Mouse (Mus musculus): Measurements from ENCODE around the gene Pm20d2. TPM values are rescaled to one million over a fixed set of nuclear protein-coding genes. Genes with fewer than 3 reads are reported as not detected.
A peak's percentile ranks its signal among the peaks of the same experiment; 100 is the strongest.

The Pm20d2 gene
- polyA plus RNA-seq, 1 experiment from 2014 or later = 2.0 TPM

GRCm38 (mm10) chr4:33204682-33205081 is 15.1 kb upstream of the Pm20d2 start:
- ATAC-seq (no peak), DNase-seq (ENCODE audit: low spot score) (peak; percentile 70)

GRCm38 (mm10) chr4:33198117-33198516 is 8.6 kb upstream of the Pm20d2 start:
- Histone ChIP-seq H3K4me3 (ENCODE audit: low read depth, low read length) (no peak overlapping the region), H3K27me3 (replicated peaks; ENCODE audit: control insufficient read depth, insufficient read depth, low read length) (no peaks in the 10 kb centered on the region), H3K9ac (ENCODE audit: low read length) (no peak overlapping the region), H3K36me3 (ENCODE audit: control insufficient read depth, insufficient read depth, low read length) (no peaks in the 10 kb centered on the region), H3K4me1 (ENCODE audit: control insufficient read depth, insufficient read depth, low read length) (no peaks in the 10 kb centered on the region), H3K27ac (ENCODE audit: low read depth, low read length) (no peak overlapping the region), H3K4me2 (ENCODE audit: low read length) (no peak overlapping the region), H3K9me3 (replicated peaks; ENCODE audit: control insufficient read depth, low read length) (no peaks in the 10 kb centered on the region; the same call in 1 of the 2 replicates)
- ATAC-seq (no peak), DNase-seq (ENCODE audit: low spot score) (no peak)
- 1% methylated on average over 2 of the region's 2 CpGs for WGBS

More at GRCm38 (mm10) chr4:33204682-33205081, 15.1 kb upstream of the Pm20d2 start:
- H3K9me3 ChIP-seq (replicated peaks; ENCODE audit: control insufficient read depth, low read length) = no peaks in the 10 kb centered on the region
- H3K4me1 ChIP-seq (ENCODE audit: control insufficient read depth, insufficient read depth, low read length) = 0 out of 2 replicates have a peak, but pooled peaks cover 2% of the 10 kb centered on the region
- no peak overlapping the region for H3K4me2 ChIP-seq (ENCODE audit: low read length)
- H3K27me3 ChIP-seq (replicated peaks; ENCODE audit: control insufficient read depth, insufficient read depth, low read length) = 0 out of 2 replicates have a peak, but pooled peaks cover 3% of the 10 kb centered on the region
- no peak overlapping the region for H3K9ac ChIP-seq (ENCODE audit: low read length)
- H3K27ac ChIP-seq (ENCODE audit: low read depth, low read length) = no peak overlapping the region
- WGBS = 2% methylated on average over 4 of the region's 4 CpGs
- no peaks in the 10 kb centered on the region for H3K36me3 ChIP-seq (ENCODE audit: control insufficient read depth, insufficient read depth, low read length)
- H3K4me3 ChIP-seq (ENCODE audit: low read depth, low read length) = no peak overlapping the region

- no peaks in the 10 kb centered on the region for H3K4me1 ChIP-seq (ENCODE audit: control insufficient read depth, insufficient read depth, low read length)
- peak; percentile 95 for DNase-seq (ENCODE audit: low spot score)
- peak; percentile 96 for ATAC-seq
- no peaks in the 10 kb centered on the region for H3K27me3 ChIP-seq (replicated peaks; ENCODE audit: control insufficient read depth, insufficient read depth, low read length)
- WGBS = under 1% methylated on average over 99 of the region's 123 CpGs
- peak overlapping the region; percentile 71 for H3K4me2 ChIP-seq (ENCODE audit: low read length)
- H3K27ac ChIP-seq (ENCODE audit: low read depth, low read length) = peak overlapping the region; percentile 92
- H3K4me3 ChIP-seq (ENCODE audit: low read depth, low read length) = peak overlapping the region; percentile 61
- peak overlapping the region; percentile 80 for H3K9ac ChIP-seq (ENCODE audit: low read length)
- peaks cover 14% of the 10 kb centered on the region for H3K36me3 ChIP-seq (ENCODE audit: control insufficient read depth, insufficient read depth, low read length)
- H3K9me3 ChIP-seq (replicated peaks; ENCODE audit: control insufficient read depth, low read length) = no peaks in the 10 kb centered on the region
Observed at GRCm38 (mm10) chr4:33188781-33189734, 479 bp downstream of the Pm20d2 start.

DNA sequence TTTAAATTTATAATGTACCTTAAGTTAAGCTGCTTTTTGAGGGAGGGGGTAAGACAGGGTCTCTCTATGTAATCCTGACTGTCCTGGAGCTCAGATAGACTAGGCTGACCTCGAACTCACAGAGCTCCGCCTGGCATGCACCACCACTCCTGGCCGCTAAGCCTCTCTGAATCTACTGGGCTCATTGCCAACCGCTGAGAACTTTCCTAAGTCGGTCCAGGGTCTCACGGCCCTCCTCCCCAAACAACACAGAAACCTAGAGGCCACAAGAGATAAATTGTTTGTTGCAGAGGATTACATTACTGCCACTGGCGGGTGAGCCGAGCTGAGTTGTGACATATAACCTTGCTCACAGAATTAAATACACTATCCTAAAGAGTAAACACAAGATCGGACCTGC is 1.4 kb downstream of the Pm20d2 start:
- H3K27ac ChIP-seq (ENCODE audit: low read depth, low read length) = no peak overlapping the region
- 13% methylated on average over 9 of the region's 9 CpGs for WGBS
- H3K4me1 ChIP-seq (ENCODE audit: control insufficient read depth, insufficient read depth, low read length) = no peaks in the 10 kb centered on the region
- H3K36me3 ChIP-seq (ENCODE audit: control insufficient read depth, insufficient read depth, low read length) = peaks cover 14% of the 10 kb centered on the region
- peak overlapping the region; percentile 80 for H3K9ac ChIP-seq (ENCODE audit: low read length)
- DNase-seq (ENCODE audit: low spot score) (peak; percentile 80), ATAC-seq (peak; percentile 6; the same call in 1 of the 2 replicates)
- no peaks in the 10 kb centered on the region for H3K9me3 ChIP-seq (replicated peaks; ENCODE audit: control insufficient read depth, low read length)
- no peaks in the 10 kb centered on the region for H3K27me3 ChIP-seq (replicated peaks; ENCODE audit: control insufficient read depth, insufficient read depth, low read length)
- H3K4me2 ChIP-seq (ENCODE audit: low read length) = peak overlapping the region; percentile 71
- H3K4me3 ChIP-seq (ENCODE audit: low read depth, low read length) = peak overlapping the region; percentile 61

- DNase-seq (ENCODE audit: low spot score) (no peak), ATAC-seq (no peak)
- Histone ChIP-seq H3K9me3 (replicated peaks; ENCODE audit: control insufficient read depth, low read length) (no peaks in the 10 kb centered on the region), H3K4me2 (ENCODE audit: low read length) (no peak overlapping the region), H3K9ac (ENCODE audit: low read length) (no peak overlapping the region), H3K27ac (ENCODE audit: low read depth, low read length) (no peak overlapping the region), H3K4me3 (ENCODE audit: low read depth, low read length) (no peak overlapping the region), H3K27me3 (replicated peaks; ENCODE audit: control insufficient read depth, insufficient read depth, low read length) (no peaks in the 10 kb centered on the region), H3K4me1 (ENCODE audit: control insufficient read depth, insufficient read depth, low read length) (no peaks in the 10 kb centered on the region), H3K36me3 (ENCODE audit: control insufficient read depth, insufficient read depth, low read length) (peaks cover 19% of the 10 kb centered on the region)
- 79% methylated on average over 5 of the region's 5 CpGs for WGBS
Observed at GRCm38 (mm10) chr4:33183477-33183876, 6.1 kb downstream of the Pm20d2 start.

- 87% methylated on average over 26 of the region's 26 CpGs for WGBS
- Histone ChIP-seq H3K9ac (ENCODE audit: low read length) (no peak overlapping the region), H3K4me2 (ENCODE audit: low read length) (no peak overlapping the region), H3K27ac (ENCODE audit: low read depth, low read length) (no peak overlapping the region), H3K36me3 (ENCODE audit: control insufficient read depth, insufficient read depth, low read length) (no peaks in the 10 kb centered on the region), H3K9me3 (replicated peaks; ENCODE audit: control insufficient read depth, low read length) (no peaks in the 10 kb centered on the region), H3K27me3 (replicated peaks; ENCODE audit: control insufficient read depth, insufficient read depth, low read length) (no peaks in the 10 kb centered on the region), H3K4me1 (ENCODE audit: control insufficient read depth, insufficient read depth, low read length) (no peaks in the 10 kb centered on the region), H3K4me3 (ENCODE audit: low read depth, low read length) (no peak overlapping the region)
- ATAC-seq (no peak), DNase-seq (ENCODE audit: low spot score) (no peak)
Observed at GRCm38 (mm10) chr4:33152087-33153038, 37.2 kb downstream of the Pm20d2 start.

GRCm38 (mm10) chr4:33149150-33149549 is 40.4 kb downstream of the Pm20d2 start:
- no peak overlapping the region for H3K27ac ChIP-seq (ENCODE audit: low read depth, low read length)
- WGBS = 50% methylated on average over 7 of the region's 7 CpGs
- no peak overlapping the region for H3K9ac ChIP-seq (ENCODE audit: low read length)
- H3K27me3 ChIP-seq (replicated peaks; ENCODE audit: control insufficient read depth, insufficient read depth, low read length) = no peaks in the 10 kb centered on the region
- H3K9me3 ChIP-seq (replicated peaks; ENCODE audit: control insufficient read depth, low read length) = no peaks in the 10 kb centered on the region
- H3K4me2 ChIP-seq (ENCODE audit: low read length) = no peak overlapping the region
- no peak overlapping the region for H3K4me3 ChIP-seq (ENCODE audit: low read depth, low read length)
- DNase-seq (ENCODE audit: low spot score) (peak; percentile 2), ATAC-seq (no peak)
- H3K4me1 ChIP-seq (ENCODE audit: control insufficient read depth, insufficient read depth, low read length) = no peaks in the 10 kb centered on the region
- H3K36me3 ChIP-seq (ENCODE audit: control insufficient read depth, insufficient read depth, low read length) = no peaks in the 10 kb centered on the region

DNA sequence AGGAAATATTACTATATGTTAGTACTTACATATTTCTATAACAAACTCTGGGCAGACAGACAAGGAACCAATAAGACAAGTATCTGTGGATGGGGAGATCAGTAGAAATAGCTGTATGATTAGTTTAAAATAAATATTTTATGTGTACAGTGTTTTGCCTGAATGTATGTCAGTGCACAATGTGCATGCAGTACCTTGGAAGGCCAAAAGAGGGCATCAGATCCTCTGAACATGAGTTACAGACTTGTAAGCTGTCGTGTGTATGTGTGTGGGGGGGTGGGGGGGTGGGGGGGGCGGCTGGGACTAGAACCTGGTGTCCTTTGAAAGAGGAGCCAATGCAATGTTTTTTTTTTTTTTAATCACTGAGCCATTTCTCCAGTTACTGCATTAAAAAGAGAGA is 41.7 kb downstream of the Pm20d2 start:
- 8% methylated on average over 2 of the region's 2 CpGs for WGBS
- no peak overlapping the region for H3K4me2 ChIP-seq (ENCODE audit: low read length)
- H3K9me3 ChIP-seq (replicated peaks; ENCODE audit: control insufficient read depth, low read length) = no peaks in the 10 kb centered on the region
- no peak overlapping the region for H3K4me3 ChIP-seq (ENCODE audit: low read depth, low read length)
- no peaks in the 10 kb centered on the region for H3K27me3 ChIP-seq (replicated peaks; ENCODE audit: control insufficient read depth, insufficient read depth, low read length)
- H3K4me1 ChIP-seq (ENCODE audit: control insufficient read depth, insufficient read depth, low read length) = no peaks in the 10 kb centered on the region
- no peak overlapping the region for H3K9ac ChIP-seq (ENCODE audit: low read length)
- H3K27ac ChIP-seq (ENCODE audit: low read depth, low read length) = no peak overlapping the region
- DNase-seq (ENCODE audit: low spot score) (peak; percentile 80), ATAC-seq (no peak)
- no peaks in the 10 kb centered on the region for H3K36me3 ChIP-seq (ENCODE audit: control insufficient read depth, insufficient read depth, low read length)

Measured in forebrain, embryonic 14.5 days (tissue).